Mouse (Mus musculus): ENCODE data around the gene Kank1. TPM values are rescaled to one million over a fixed set of nuclear protein-coding genes. Genes with fewer than 3 reads are reported as not detected.
A peak's percentile ranks its signal among the peaks of the same experiment; 100 is the strongest.

Kank1 gene
- 6.6 and 6.8 TPM in 2 replicates for polyA plus RNA-seq (2015; fragmentation: Nextera tagmentation; extraction: Ambion mirVana)

- peaks cover 75% of the 10 kb centered on the region for H3K27me3 ChIP-seq
- H3K9ac ChIP-seq = no peak within 1 kb of the TSS; the same call in 1 of the 2 replicates
- H3K9me3 ChIP-seq (replicated peaks) = no peaks in the 10 kb centered on the region
- H3K4me1 ChIP-seq (replicated peaks) = no peaks in the 10 kb centered on the region; the same call in 1 of the 2 replicates
- no peak within 1 kb of the TSS for H3K27ac ChIP-seq (replicated peaks)
- H3K4me3 ChIP-seq (replicated peaks) = peak within 1 kb of the TSS; percentile 55
- no peaks in the 10 kb centered on the region for H3K36me3 ChIP-seq (replicated peaks)
- ATAC-seq (ENCODE audit: insufficient read depth) = peak; percentile 56
- WGBS (ENCODE audit: insufficient replicate concordance) = under 1% methylated on average over 76 of the region's 76 CpGs
- H3K4me2 ChIP-seq = peak within 1 kb of the TSS; percentile 70
Observed at GRCm38 (mm10) chr19:25236596-25237491, at the start of gene Kank1. Gene Kank1, plus strand, starts transcription at chr19:25236975.

GRCm38 (mm10) chr19:25187681-25188080 is 49.1 kb upstream of the Kank1 start:
- Histone ChIP-seq H3K4me3 (replicated peaks) (no peak overlapping the region), H3K9ac (no peak overlapping the region), H3K36me3 (replicated peaks) (peaks cover 58% of the 10 kb centered on the region), H3K27me3 (no peaks in the 10 kb centered on the region), H3K4me1 (replicated peaks) (no peaks in the 10 kb centered on the region), H3K27ac (replicated peaks) (no peak overlapping the region), H3K9me3 (replicated peaks) (no peaks in the 10 kb centered on the region), H3K4me2 (no peak overlapping the region)
- ATAC-seq (ENCODE audit: insufficient read depth) = no peak
- 82% methylated on average over 18 of the region's 18 CpGs for WGBS (ENCODE audit: insufficient replicate concordance)

- H3K4me2 ChIP-seq = no peak overlapping the region
- no peak overlapping the region for H3K27ac ChIP-seq (replicated peaks)
- ATAC-seq (ENCODE audit: insufficient read depth) = no peak
- peaks cover 42% of the 10 kb centered on the region for H3K36me3 ChIP-seq (replicated peaks)
- no peaks in the 10 kb centered on the region for H3K4me1 ChIP-seq (replicated peaks)
- H3K9ac ChIP-seq = no peak overlapping the region
- WGBS (ENCODE audit: insufficient replicate concordance) = 74% methylated on average over 9 of the region's 9 CpGs
- H3K27me3 ChIP-seq = no peaks in the 10 kb centered on the region
- H3K9me3 ChIP-seq (replicated peaks) = no peaks in the 10 kb centered on the region
- no peak overlapping the region for H3K4me3 ChIP-seq (replicated peaks)
Observed at GRCm38 (mm10) chr19:25193751-25194150, 43.0 kb upstream of the Kank1 start.

- H3K4me2 ChIP-seq = no peak overlapping the region
- H3K4me1 ChIP-seq (replicated peaks) = no peaks in the 10 kb centered on the region; the same call in 1 of the 2 replicates
- no peak overlapping the region for H3K27ac ChIP-seq (replicated peaks)
- no peak overlapping the region for H3K9ac ChIP-seq
- no peak overlapping the region for H3K4me3 ChIP-seq (replicated peaks)
- no peaks in the 10 kb centered on the region for H3K9me3 ChIP-seq (replicated peaks)
- peaks cover 9% of the 10 kb centered on the region for H3K36me3 ChIP-seq (replicated peaks)
- 72% methylated on average over 13 of the region's 13 CpGs for WGBS (ENCODE audit: insufficient replicate concordance)
- no peaks in the 10 kb centered on the region for H3K27me3 ChIP-seq
- ATAC-seq (ENCODE audit: insufficient read depth) = no peak
Observed at GRCm38 (mm10) chr19:25200081-25200860, 36.5 kb upstream of the Kank1 start.

GRCm38 (mm10) chr19:25203077-25203476 is 33.7 kb upstream of the Kank1 start:
- ATAC-seq (ENCODE audit: insufficient read depth) = no peak
- H3K9ac ChIP-seq = no peak overlapping the region
- H3K36me3 ChIP-seq (replicated peaks) = peaks cover 9% of the 10 kb centered on the region; the same call in 1 of the 2 replicates
- H3K4me1 ChIP-seq (replicated peaks) = peaks cover 9% of the 10 kb centered on the region; the same call in 1 of the 2 replicates
- no peak overlapping the region for H3K27ac ChIP-seq (replicated peaks)
- no peaks in the 10 kb centered on the region for H3K9me3 ChIP-seq (replicated peaks)
- WGBS (ENCODE audit: insufficient replicate concordance) = 75% methylated on average over 12 of the region's 12 CpGs
- no peak overlapping the region for H3K4me3 ChIP-seq (replicated peaks)
- H3K4me2 ChIP-seq = no peak overlapping the region
- peaks cover 9% of the 10 kb centered on the region; the same call in 1 of the 2 replicates for H3K27me3 ChIP-seq

- Histone ChIP-seq H3K4me1 (replicated peaks) (peaks cover 9% of the 10 kb centered on the region; the same call in 1 of the 2 replicates), H3K27me3 (peaks cover 18% of the 10 kb centered on the region), H3K4me2 (no peak overlapping the region), H3K27ac (replicated peaks) (no peak overlapping the region), H3K9ac (no peak overlapping the region), H3K36me3 (replicated peaks) (peaks cover 4% of the 10 kb centered on the region; the same call in 1 of the 2 replicates), H3K9me3 (replicated peaks) (no peaks in the 10 kb centered on the region), H3K4me3 (replicated peaks) (no peak overlapping the region)
- ATAC-seq (ENCODE audit: insufficient read depth) = no peak
- WGBS (ENCODE audit: insufficient replicate concordance) = 49% methylated on average over 12 of the region's 12 CpGs
Observed at GRCm38 (mm10) chr19:25206969-25207368, 29.8 kb upstream of the Kank1 start.

GRCm38 (mm10) chr19:25207731-25208361 is 28.9 kb upstream of the Kank1 start:
- no peak for ATAC-seq (ENCODE audit: insufficient read depth)
- Histone ChIP-seq H3K9me3 (replicated peaks) (no peaks in the 10 kb centered on the region), H3K36me3 (replicated peaks) (peaks cover 4% of the 10 kb centered on the region; the same call in 1 of the 2 replicates), H3K4me2 (no peak overlapping the region), H3K4me1 (replicated peaks) (peaks cover 9% of the 10 kb centered on the region; the same call in 1 of the 2 replicates), H3K27me3 (peaks cover 18% of the 10 kb centered on the region), H3K27ac (replicated peaks) (no peak overlapping the region), H3K9ac (no peak overlapping the region), H3K4me3 (replicated peaks) (no peak overlapping the region)
- 24% methylated on average over 23 of the region's 23 CpGs for WGBS (ENCODE audit: insufficient replicate concordance)

- Histone ChIP-seq H3K9me3 (replicated peaks) (no peaks in the 10 kb centered on the region), H3K36me3 (replicated peaks) (no peaks in the 10 kb centered on the region)
- WGBS (ENCODE audit: insufficient replicate concordance) = 62% methylated on average over 11 of the region's 11 CpGs
Observed at GRCm38 (mm10) chr19:25208596-25209110, 28.1 kb upstream of the Kank1 start.

GRCm38 (mm10) chr19:25220611-25221010 is 16.2 kb upstream of the Kank1 start:
- Histone ChIP-seq H3K9ac (no peak overlapping the region), H3K4me2 (no peak overlapping the region), H3K9me3 (replicated peaks) (no peaks in the 10 kb centered on the region), H3K36me3 (replicated peaks) (no peaks in the 10 kb centered on the region), H3K4me1 (replicated peaks) (no peaks in the 10 kb centered on the region), H3K27ac (replicated peaks) (no peak overlapping the region), H3K4me3 (replicated peaks) (no peak overlapping the region), H3K27me3 (no peaks in the 10 kb centered on the region)
- ATAC-seq (ENCODE audit: insufficient read depth) = no peak
- WGBS (ENCODE audit: insufficient replicate concordance) = 49% methylated on average over 2 of the region's 2 CpGs

More at GRCm38 (mm10) chr19:25208596-25209110, 28.1 kb upstream of the Kank1 start:
- ATAC-seq (ENCODE audit: insufficient read depth) = no peak
- no peak overlapping the region for H3K27ac ChIP-seq (replicated peaks)
- H3K4me2 ChIP-seq = no peak overlapping the region
- no peak overlapping the region for H3K4me3 ChIP-seq (replicated peaks)
- H3K27me3 ChIP-seq = peaks cover 18% of the 10 kb centered on the region
- H3K4me1 ChIP-seq (replicated peaks) = peaks cover 9% of the 10 kb centered on the region; the same call in 1 of the 2 replicates
- no peak overlapping the region for H3K9ac ChIP-seq

GRCm38 (mm10) chr19:25221964-25222640 is 14.7 kb upstream of the Kank1 start:
- Histone ChIP-seq H3K4me3 (replicated peaks) (no peak overlapping the region), H3K27ac (replicated peaks) (no peak overlapping the region), H3K36me3 (replicated peaks) (no peaks in the 10 kb centered on the region), H3K9me3 (replicated peaks) (no peaks in the 10 kb centered on the region), H3K4me1 (replicated peaks) (no peaks in the 10 kb centered on the region), H3K4me2 (no peak overlapping the region), H3K27me3 (no peaks in the 10 kb centered on the region), H3K9ac (no peak overlapping the region)
- ATAC-seq (ENCODE audit: insufficient read depth) = no peak
- WGBS (ENCODE audit: insufficient replicate concordance) = 49% methylated on average over 9 of the region's 9 CpGs
